Mouse (Mus musculus) MEL (cell line): Measurements from ENCODE around the gene Kcne3. TPM values are rescaled to one million over a fixed set of nuclear protein-coding genes. Genes with fewer than 3 reads are reported as not detected.

ENCODE experiments used
- DNase-seq: peaks from one replicate; pipeline ENCODE4 v3.0.0; 2011; ENCODE audit warnings: low read depth, low spot score
- H3K27ac ChIP-seq: 2 replicates; pipeline ENCODE4 v1.5.1; 2012; ENCODE audit warnings: low read depth, mild to moderate bottlenecking, control low read depth, low read length, moderate library complexity; ENCODE audit not compliant: control insufficient read depth
- H3K27me3 ChIP-seq, 2 experiments: fragments of 150-350 bp in 1 of 2; sonication (generic) in 1 of 2; 2 replicates each; pipeline ENCODE4 v1.6.1; 2012; ENCODE audit warnings: low read length in 2 of 2, mild to moderate bottlenecking in 2 of 2, improper control_type of control experiment in 1 of 2, moderate library complexity in 1 of 2; ENCODE audit not compliant: insufficient read depth in 2 of 2, control insufficient read depth in 1 of 2
- H3K36me3 ChIP-seq, 2 experiments: 2 replicates each; pipeline ENCODE4 v1.6.1; 2012 to 2014; ENCODE audit warnings: low read length in 2 of 2, improper control_type of control experiment in 1 of 2, inconsistent platforms in 1 of 2, mild to moderate bottlenecking in 1 of 2; ENCODE audit not compliant: insufficient read depth in 2 of 2, control insufficient read depth in 1 of 2
- H3K4me1 ChIP-seq, 2 experiments: fragments of 150-350 bp in 1 of 2; sonication (generic) in 1 of 2; 2 replicates each; pipeline ENCODE4 v1.6.1; 2012; ENCODE audit warnings: low read length in 2 of 2, improper control_type of control experiment in 1 of 2, mild to moderate bottlenecking in 1 of 2; ENCODE audit not compliant: insufficient read depth in 2 of 2, control insufficient read depth in 1 of 2
- H3K4me3 ChIP-seq, 2 experiments: fragments of 150-350 bp in 1 of 2; sonication (generic) in 1 of 2; 2 replicates each; pipeline ENCODE4 v1.5.1; 2012; ENCODE audit warnings: low read depth in 2 of 2, low read length in 2 of 2, mild to moderate bottlenecking in 2 of 2, moderate library complexity in 2 of 2, control low read depth in 1 of 2, improper control_type of control experiment in 1 of 2; ENCODE audit not compliant: control insufficient read depth in 1 of 2, insufficient read depth in 1 of 2
- H3K79me2 ChIP-seq: 2 replicates; pipeline ENCODE4 v1.6.1; 2012; ENCODE audit warnings: mild to moderate bottlenecking, low read length, moderate library complexity; ENCODE audit not compliant: control insufficient read depth, poor library complexity, insufficient read depth
- H3K9ac ChIP-seq: 2 replicates; pipeline ENCODE4 v1.6.1; 2012; ENCODE audit warnings: low read depth, mild to moderate bottlenecking, control low read depth, low read length, moderate library complexity; ENCODE audit not compliant: control insufficient read depth, poor library complexity, severe bottlenecking
- H3K9me3 ChIP-seq: fragments of 150-350 bp; sonication (generic); replicated peaks from 2 replicates; pipeline ENCODE4 v1.6.1; 2012; ENCODE audit warnings: mild to moderate bottlenecking, low read length, improper control_type of control experiment, moderate library complexity; ENCODE audit not compliant: insufficient read depth
- CHD1 ChIP-seq: IDR thresholded peaks from 2 replicates; pipeline ENCODE4 v1.6.1; 2012; ENCODE audit warnings: low read depth, mild to moderate bottlenecking, inconsistent platforms, low read length, improper control_type of control experiment
- CTCF ChIP-seq, 3 experiments: IDR thresholded peaks in 2 of 3; conservative IDR thresholded peaks in 1 of 3; 2 replicates each; pipeline ENCODE4 v1.5.1; 2011 to 2012; ENCODE audit warnings: low read length in 3 of 3, low read depth in 2 of 3, mild to moderate bottlenecking in 2 of 3, improper control_type of control experiment in 1 of 3, inconsistent platforms in 1 of 3, mixed read lengths in 1 of 3, moderate library complexity in 1 of 3; ENCODE audit not compliant: control insufficient read depth in 1 of 3, insufficient read depth in 1 of 3, poor library complexity in 1 of 3, severe bottlenecking in 1 of 3
- GABPA ChIP-seq: IDR thresholded peaks from 2 replicates; pipeline ENCODE4 v1.6.1; 2012; ENCODE audit warnings: low read depth, mild to moderate bottlenecking, inconsistent platforms, low read length, improper control_type of control experiment, moderate library complexity
- JUND ChIP-seq: IDR thresholded peaks from 2 replicates; pipeline ENCODE4 v1.6.1; 2011; ENCODE audit warnings: low read depth, mild to moderate bottlenecking, improper control_type of control experiment, low read length
- MAZ ChIP-seq: IDR thresholded peaks from 2 replicates; pipeline ENCODE4 v1.6.1; 2012; ENCODE audit warnings: low read depth, mild to moderate bottlenecking, inconsistent platforms, low read length, improper control_type of control experiment
- MEF2A ChIP-seq: IDR thresholded peaks from 2 replicates; pipeline ENCODE4 v1.6.1; 2014; ENCODE audit warnings: low read depth, mild to moderate bottlenecking, inconsistent platforms, low read length, improper control_type of control experiment; ENCODE audit not compliant: poor library complexity, insufficient replicate concordance, severe bottlenecking; ENCODE audit errors: extremely low read depth
- MYC ChIP-seq: IDR thresholded peaks from 2 replicates; pipeline ENCODE4 v1.6.1; 2011; ENCODE audit warnings: low read depth, mild to moderate bottlenecking, low read length, improper control_type of control experiment, moderate library complexity
- NELFE ChIP-seq: IDR thresholded peaks from 2 replicates; pipeline ENCODE4 v1.6.1; 2011; ENCODE audit warnings: low read depth, low read length, improper control_type of control experiment
- NRF1 ChIP-seq: IDR thresholded peaks from 2 replicates; pipeline ENCODE4 v1.6.1; 2014; ENCODE audit warnings: low read depth, mild to moderate bottlenecking, inconsistent platforms, low read length, improper control_type of control experiment, moderate library complexity; ENCODE audit not compliant: poor library complexity, insufficient read depth, severe bottlenecking
- POLR2A ChIP-seq, 2 experiments: IDR thresholded peaks; 2 replicates each; pipeline ENCODE4 v1.6.1; 2011 to 2012; ENCODE audit warnings: low read length in 2 of 2, mild to moderate bottlenecking in 2 of 2, control low read depth in 1 of 2, improper control_type of control experiment in 1 of 2, low read depth in 1 of 2, moderate library complexity in 1 of 2; ENCODE audit not compliant: control insufficient read depth in 1 of 2, insufficient read depth in 1 of 2, poor library complexity in 1 of 2
- POLR2AphosphoS2 ChIP-seq: IDR thresholded peaks from 2 replicates; pipeline ENCODE4 v1.6.1; 2011; ENCODE audit warnings: low read length, improper control_type of control experiment
- SIN3A ChIP-seq: IDR thresholded peaks from 2 replicates; pipeline ENCODE4 v1.6.1; 2012; ENCODE audit warnings: low read length, improper control_type of control experiment, inconsistent platforms
- TCF12 ChIP-seq: IDR thresholded peaks from 2 replicates; pipeline ENCODE4 v1.6.1; 2014; ENCODE audit warnings: low read depth, mild to moderate bottlenecking, inconsistent platforms, low read length, improper control_type of control experiment, moderate library complexity
- UBTF ChIP-seq: IDR thresholded peaks from 2 replicates; pipeline ENCODE4 v1.6.1; 2012; ENCODE audit warnings: low read depth, mild to moderate bottlenecking, inconsistent platforms, low read length, improper control_type of control experiment, moderate library complexity, borderline replicate concordance; ENCODE audit not compliant: insufficient read depth
- USF2 ChIP-seq, 2 experiments: IDR thresholded peaks; 2 replicates each; pipeline ENCODE4 v1.6.1; 2011 to 2012; ENCODE audit warnings: improper control_type of control experiment in 2 of 2, low read length in 2 of 2, borderline replicate concordance in 1 of 2, inconsistent platforms in 1 of 2, low read depth in 1 of 2, mild to moderate bottlenecking in 1 of 2; ENCODE audit not compliant: insufficient read depth in 1 of 2
- polyA plus RNA-seq, 2 experiments: library from polyadenylated mRNA; stranded (reverse) in 1 of 2; unstranded in 1 of 2; fragments of >175 nt in 1 of 2; fragments of >200 nt in 1 of 2; gene quantifications; 2 replicates each; pipeline versions ENCODE4 v1.2.1 to v1.2.4; 2012; ENCODE audit warnings: low replicate concordance in 2 of 2, low read depth in 1 of 2; ENCODE audit not compliant: insufficient read length in 2 of 2, insufficient read depth in 1 of 2, missing spikeins in 1 of 2
- total RNA-seq: library from RNA; depleted of rRNA; stranded (reverse); fragments of 300-350 nt; gene quantifications from 2 replicates; pipeline ENCODE4 v1.2.3, GENCODE M21; 2012

Kcne3 gene
- total and polyA plus RNA-seq, 3 experiments: 4.9 to 6.7 TPM; not detected in 1

- TF ChIP-seq UBTF: 0 out of 2 replicates have a peak, but pooled peaks have one; percentile 74
- peak; percentile 74; the same call in 1 of the 2 replicates for TF ChIP-seq MYC
- TF ChIP-seq SIN3A: peak; percentile 79
- peak; percentile 24; the same call in 1 of the 2 replicates for TF ChIP-seq TCF12
- TF ChIP-seq, all 39 proteins: peak for 20
Measured at GRCm38 (mm10) chr7:100159105-100159841, 17.0 kb upstream of the Kcne3 start, which contains the start of gene Lipt2 (continued).

GRCm38 (mm10) chr7:100160006-100160405, 16.3 kb upstream of the Kcne3 start:
- peaks cover 0 to 5% of the 10 kb centered on the region in 2 experiments; a peak in 2 of 4 replicates for H3K36me3 ChIP-seq
- H3K27me3 ChIP-seq: no peaks in the 10 kb centered on the region
- no peak for TF ChIP-seq USF2 (IDR thresholded peaks at IDR 0.05; ENCODE audit: borderline replicate concordance in 1 of 2, insufficient read depth in 1 of 2, low read depth in 1 of 2, low read length in 2 of 2)
- no peak for TF ChIP-seq POLR2AphosphoS2
- no peak for TF ChIP-seq JUND
- TF ChIP-seq GABPA: no peak
- no peak for TF ChIP-seq POLR2A (IDR thresholded peaks at IDR 0.05; ENCODE audit: control insufficient read depth in 1 of 2, insufficient read depth in 1 of 2, low read depth in 1 of 2, low read length in 2 of 2, poor library complexity in 1 of 2)
- TF ChIP-seq, all 39 proteins: peak for 0
- H3K27ac ChIP-seq: no peak overlapping the region; the same call in 1 of the 2 replicates
- peak overlapping the region; percentile 78 to 84 for H3K4me3 ChIP-seq
- peaks cover 2% of the 10 kb centered on the region; the same call in 1 of the 2 replicates for H3K79me2 ChIP-seq
- no peaks in the 10 kb centered on the region for H3K9me3 ChIP-seq
- DNase-seq: no peak
- peaks cover 1 to 7% of the 10 kb centered on the region in 2 experiments; a peak in 3 of 4 replicates for H3K4me1 ChIP-seq
- H3K9ac ChIP-seq: peak overlapping the region; percentile 94

- Histone ChIP-seq H3K27me3 (no peaks in the 10 kb centered on the region), H3K4me3 (no peak overlapping the region), H3K9ac (no peak overlapping the region), H3K79me2 (peaks cover 2% of the 10 kb centered on the region; the same call in 1 of the 2 replicates), H3K9me3 (no peaks in the 10 kb centered on the region), H3K36me3 (peaks cover 0 to 5% of the 10 kb centered on the region in 2 experiments; a peak in 2 of 4 replicates), H3K27ac (no peak overlapping the region), H3K4me1 (peaks cover 1 to 7% of the 10 kb centered on the region in 2 experiments; a peak in 3 of 4 replicates)
- no peak for DNase-seq
- TF ChIP-seq NELFE (no peak), NRF1 (no peak), CTCF (IDR thresholded peaks at IDR 0.05 in 2 of 3, conservative IDR thresholded peaks at IDR 0.05 in 1 of 3; ENCODE audit: control insufficient read depth in 1 of 3, insufficient read depth in 1 of 3, low read depth in 2 of 3, low read length in 3 of 3, poor library complexity in 1 of 3, severe bottlenecking in 1 of 3) (no peak), CHD1 (no peak), MEF2A (no peak), USF2 (IDR thresholded peaks at IDR 0.05; ENCODE audit: borderline replicate concordance in 1 of 2, insufficient read depth in 1 of 2, low read depth in 1 of 2, low read length in 2 of 2) (no peak), MAZ (no peak)
Measured at GRCm38 (mm10) chr7:100163506-100163905, 12.8 kb upstream of the Kcne3 start.
